Mouse (Mus musculus) stomach, embryonic 14.5 days (tissue): ENCODE measurements around the gene Kmt5a. TPM values are rescaled to one million over a fixed set of nuclear protein-coding genes. Genes with fewer than 3 reads are reported as not detected.
A peak's percentile ranks its signal among the peaks of the same experiment; 100 is the strongest.

Experiments
- ATAC-seq: fragments of 200-750 bp; cut with Nextera tagmentation; 2 replicates; pipeline ENCODE4 v1.8.0; 2017; ENCODE audit warnings: low read depth, moderate TSS enrichment; ENCODE audit not compliant: insufficient number of reproducible peaks, insufficient read depth, low FRiP score
- H3K27ac ChIP-seq: fragments of 300-500 bp; sonication (generic); 2 replicates; pipeline ENCODE4 v1.5.1; 2014; ENCODE audit warnings: mild to moderate bottlenecking, low read length, moderate library complexity, mixed read lengths
- H3K27me3 ChIP-seq: fragments of 300-500 bp; sonication (generic); 2 replicates; pipeline ENCODE4 v1.6.1; 2014; ENCODE audit warnings: low read length, control low read depth, mixed read lengths; ENCODE audit not compliant: control insufficient read depth, insufficient read depth
- H3K36me3 ChIP-seq: fragments of 300-500 bp; sonication (generic); 2 replicates; pipeline ENCODE4 v1.6.1; 2014; ENCODE audit warnings: mild to moderate bottlenecking, control low read depth, low read length, moderate library complexity, mixed read lengths; ENCODE audit not compliant: control insufficient read depth, insufficient read depth
- H3K4me1 ChIP-seq: fragments of 300-500 bp; sonication (generic); 2 replicates; pipeline ENCODE4 v1.6.1; 2014; ENCODE audit warnings: low read length, control low read depth, mixed read lengths; ENCODE audit not compliant: control insufficient read depth, insufficient read depth
- H3K4me2 ChIP-seq: fragments of 300-500 bp; sonication (generic); replicated peaks from 2 replicates; pipeline ENCODE4 v1.6.1; 2014; ENCODE audit warnings: low read depth, low read length, control low read depth
- H3K4me3 ChIP-seq: fragments of 300-500 bp; sonication (generic); 2 replicates; pipeline ENCODE4 v1.5.1; 2014; ENCODE audit warnings: low read depth, low read length, control low read depth
- H3K9ac ChIP-seq: fragments of 300-500 bp; sonication (generic); replicated peaks from 2 replicates; pipeline ENCODE4 v1.6.1; 2014; ENCODE audit warnings: low read depth, mild to moderate bottlenecking, control low read depth, low read length, moderate library complexity, mixed read lengths
- H3K9me3 ChIP-seq: fragments of 300-500 bp; sonication (generic); 2 replicates; pipeline ENCODE4 v1.6.1; 2016; ENCODE audit warnings: low read depth, low read length, control low read depth; ENCODE audit not compliant: control insufficient read depth
- WGBS: fragments of 180-500 bp; shearing (Covaris S2); extraction: QIAGEN DNeasy Blood & Tissue Kit; methylation state at CpG from one replicate; pipeline ENCODE4 v1.1.7; 2014; 5-methylcytosine and 5-hydroxymethylcytosine counted together
- polyA plus RNA-seq: library from polyadenylated mRNA; unstranded; fragments of >200 nt; fragmentation: Nextera tagmentation; extraction: Ambion mirVana; gene quantifications from 2 replicates; pipeline ENCODE4 v1.2.1, GENCODE M21; 2014

The Kmt5a gene
- polyA plus RNA-seq: 52.9 and 59.8 TPM in 2 replicates

DNA sequence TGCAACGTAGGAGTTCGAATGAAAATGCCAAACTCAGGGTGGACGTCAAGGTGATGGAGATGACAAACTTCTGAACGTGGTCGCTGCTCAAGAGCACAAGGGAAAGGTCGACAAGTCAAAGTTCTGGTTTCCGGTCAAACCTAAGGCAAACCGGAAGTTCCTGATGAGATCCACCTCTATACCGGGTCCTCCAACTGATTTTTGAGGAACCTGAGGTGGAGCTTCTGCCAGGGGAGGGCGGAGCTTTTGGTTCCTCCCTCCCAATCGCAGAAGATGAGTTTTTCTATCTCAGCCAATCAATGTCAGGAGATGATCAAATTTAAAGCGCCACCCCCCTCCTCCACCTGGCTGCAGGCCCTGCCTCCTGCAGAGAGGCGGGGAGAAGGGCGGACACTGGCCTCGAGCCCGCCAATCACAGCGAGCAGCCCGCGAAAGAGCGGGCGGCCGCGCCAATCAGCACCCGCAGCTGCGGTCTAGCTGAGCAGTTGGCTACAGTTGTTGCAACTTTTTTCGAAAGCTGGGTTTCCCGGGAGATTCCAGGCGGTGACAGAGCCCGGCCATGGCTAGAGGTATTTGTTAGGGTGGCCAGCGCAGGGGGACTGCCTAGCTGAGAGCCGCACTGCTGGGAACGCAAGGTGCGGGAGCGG is at the start of gene Kmt5a:
Kmt5a (plus strand) TSS at position 484 of the 647 bp plus-strand sequence.
- peak within 1 kb of the TSS; percentile 88 for H3K27ac ChIP-seq
- peak within 1 kb of the TSS; percentile 76 for H3K4me3 ChIP-seq
- peaks cover 2% of the 10 kb centered on the region; the same call in 1 of the 2 replicates for H3K4me1 ChIP-seq
- H3K27me3 ChIP-seq: no peaks in the 10 kb centered on the region
- peak; percentile 98 for ATAC-seq
- peak within 1 kb of the TSS; percentile 96 for H3K4me2 ChIP-seq
- no peaks in the 10 kb centered on the region for H3K9me3 ChIP-seq
- H3K9ac ChIP-seq: peak within 1 kb of the TSS; percentile 61
- H3K36me3 ChIP-seq: no peaks in the 10 kb centered on the region
- WGBS: under 1% methylated on average over 34 of the region's 34 CpGs

DNA sequence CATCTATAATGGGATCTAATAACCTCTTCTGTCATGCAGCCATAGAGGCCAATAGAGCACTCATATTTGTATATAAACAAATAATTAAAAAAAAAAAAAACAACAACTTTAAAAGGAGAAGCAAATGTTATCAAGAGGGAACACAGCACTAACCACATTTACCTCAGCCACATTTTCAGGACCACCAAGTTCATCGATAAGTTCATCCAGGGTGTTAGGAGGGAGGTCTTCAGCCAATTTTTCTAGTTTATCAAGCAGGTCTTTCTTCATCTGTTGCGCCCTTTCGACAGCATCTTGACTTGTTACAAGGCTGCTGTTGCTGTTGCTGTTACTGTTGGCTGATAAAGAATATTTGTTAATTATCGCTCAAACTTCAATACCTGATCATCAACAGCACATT is 47.3 kb upstream of the Kmt5a start:
- H3K4me3 ChIP-seq: no peak overlapping the region

DNA sequence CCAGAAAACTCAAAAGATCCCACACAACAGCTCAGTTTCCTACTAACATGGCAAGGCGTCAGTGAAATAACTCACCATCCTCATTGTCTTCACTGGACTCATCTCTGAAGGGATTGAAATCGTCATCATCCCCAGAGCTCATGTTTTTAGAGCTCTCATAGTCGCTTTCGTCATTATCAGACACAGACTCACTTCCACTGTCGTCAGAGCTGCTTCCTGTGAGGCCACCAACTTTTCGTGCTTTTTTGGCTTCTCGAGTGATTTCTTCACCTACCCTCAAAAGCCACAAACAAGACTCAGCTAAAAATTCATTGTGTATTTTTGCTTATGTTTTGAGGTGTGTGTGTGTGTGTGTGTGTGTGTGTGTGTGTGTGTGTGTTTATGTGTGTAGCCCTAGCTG is 46.0 kb upstream of the Kmt5a start:
- Histone ChIP-seq H3K9ac (no peak overlapping the region), H3K27me3 (no peaks in the 10 kb centered on the region), H3K9me3 (no peaks in the 10 kb centered on the region), H3K27ac (no peak overlapping the region), H3K4me3 (no peak overlapping the region), H3K4me1 (no peaks in the 10 kb centered on the region), H3K36me3 (peaks cover 76% of the 10 kb centered on the region), H3K4me2 (no peak overlapping the region)
- WGBS: 91% methylated on average over 7 of the region's 7 CpGs
- no peak for ATAC-seq

More for the DNA sequence above, 47.3 kb upstream of the Kmt5a start:
- WGBS: 97% methylated on average over 4 of the region's 4 CpGs
- Histone ChIP-seq H3K9ac (no peak overlapping the region), H3K9me3 (no peaks in the 10 kb centered on the region), H3K27ac (no peak overlapping the region), H3K27me3 (no peaks in the 10 kb centered on the region), H3K4me2 (no peak overlapping the region), H3K4me1 (no peaks in the 10 kb centered on the region), H3K36me3 (peaks cover 74% of the 10 kb centered on the region)
- no peak for ATAC-seq

DNA sequence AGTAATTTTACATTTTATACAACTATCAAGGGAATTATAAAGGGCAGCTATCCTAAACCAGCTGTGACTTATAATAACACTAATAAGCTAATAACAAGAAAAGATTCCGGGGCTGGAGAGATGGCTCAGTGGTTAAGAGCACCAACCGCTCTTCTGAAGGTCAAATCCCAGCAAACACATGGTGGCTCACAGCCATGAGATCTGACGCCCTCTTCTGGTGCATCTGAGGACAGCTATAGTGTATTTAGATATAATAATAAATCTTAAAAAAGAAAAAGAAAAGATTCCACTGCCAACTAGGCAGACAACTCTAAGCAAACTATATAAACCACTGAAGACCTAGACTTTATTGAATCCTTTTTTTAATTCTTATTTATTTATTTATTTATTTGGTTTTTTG is 28.9 kb upstream of the Kmt5a start:
- H3K9ac ChIP-seq: no peak overlapping the region
- H3K9me3 ChIP-seq: no peaks in the 10 kb centered on the region
- H3K4me3 ChIP-seq: no peak overlapping the region
- no peaks in the 10 kb centered on the region for H3K27me3 ChIP-seq
- no peak for ATAC-seq
- no peaks in the 10 kb centered on the region for H3K4me1 ChIP-seq
- peaks cover 61% of the 10 kb centered on the region for H3K36me3 ChIP-seq
- H3K27ac ChIP-seq: no peak overlapping the region
- WGBS: 82% methylated on average over 3 of the region's 3 CpGs
- H3K4me2 ChIP-seq: no peak overlapping the region

DNA sequence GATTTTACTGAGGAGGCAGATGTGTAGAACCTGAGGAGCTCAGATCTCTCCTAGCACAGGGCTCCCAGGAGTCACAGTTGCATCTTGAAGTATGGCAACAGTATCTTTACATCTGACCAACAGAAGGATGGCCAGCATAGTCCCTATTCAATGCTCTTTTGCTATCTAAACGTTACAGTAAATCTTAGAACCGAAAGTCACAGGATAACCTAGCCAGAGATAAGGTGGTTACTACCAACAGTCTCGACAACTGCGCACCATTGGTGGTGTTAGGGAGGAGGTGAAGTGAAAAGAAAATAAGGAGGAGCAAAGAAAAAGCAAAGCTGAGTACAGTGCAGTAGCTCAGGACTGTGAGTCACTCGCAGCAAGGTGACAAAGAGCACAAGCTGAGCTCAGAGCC is 27.6 kb upstream of the Kmt5a start:
- WGBS: 90% methylated on average over 5 of the region's 5 CpGs
- Histone ChIP-seq H3K4me2 (no peak overlapping the region), H3K36me3 (peaks cover 49% of the 10 kb centered on the region), H3K9me3 (no peaks in the 10 kb centered on the region), H3K9ac (no peak overlapping the region), H3K4me3 (no peak overlapping the region), H3K27me3 (no peaks in the 10 kb centered on the region), H3K4me1 (no peaks in the 10 kb centered on the region), H3K27ac (no peak overlapping the region)
- no peak for ATAC-seq

DNA sequence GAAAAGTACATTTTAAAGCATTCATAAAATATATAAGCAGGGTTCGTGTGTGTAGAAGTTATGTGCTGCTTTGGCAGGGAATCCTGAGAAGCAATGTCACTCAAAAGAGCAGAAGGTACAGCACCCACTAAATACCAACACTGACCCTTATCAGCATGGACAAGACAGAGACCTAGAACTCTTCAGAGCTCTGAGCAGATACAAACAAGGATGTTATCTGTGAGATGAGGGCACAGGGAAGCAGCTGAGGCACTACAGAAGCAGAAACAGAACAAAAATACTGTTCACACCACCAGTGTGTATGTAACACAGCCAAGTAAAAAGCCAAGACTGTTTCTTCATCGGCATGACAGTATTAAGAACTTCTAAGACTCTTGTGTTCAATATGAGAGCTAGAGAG is 20.8 kb upstream of the Kmt5a start:
- no peaks in the 10 kb centered on the region for H3K4me1 ChIP-seq
- no peak overlapping the region for H3K4me2 ChIP-seq
- H3K27ac ChIP-seq: no peak overlapping the region
- 0 out of 2 replicates have a peak, but pooled peaks cover 2% of the 10 kb centered on the region for H3K36me3 ChIP-seq
- WGBS: 98% methylated on average over 2 of the region's 2 CpGs
- no peak for ATAC-seq
- H3K4me3 ChIP-seq: no peak overlapping the region
- H3K9ac ChIP-seq: no peak overlapping the region
- no peaks in the 10 kb centered on the region for H3K9me3 ChIP-seq
- H3K27me3 ChIP-seq: no peaks in the 10 kb centered on the region

DNA sequence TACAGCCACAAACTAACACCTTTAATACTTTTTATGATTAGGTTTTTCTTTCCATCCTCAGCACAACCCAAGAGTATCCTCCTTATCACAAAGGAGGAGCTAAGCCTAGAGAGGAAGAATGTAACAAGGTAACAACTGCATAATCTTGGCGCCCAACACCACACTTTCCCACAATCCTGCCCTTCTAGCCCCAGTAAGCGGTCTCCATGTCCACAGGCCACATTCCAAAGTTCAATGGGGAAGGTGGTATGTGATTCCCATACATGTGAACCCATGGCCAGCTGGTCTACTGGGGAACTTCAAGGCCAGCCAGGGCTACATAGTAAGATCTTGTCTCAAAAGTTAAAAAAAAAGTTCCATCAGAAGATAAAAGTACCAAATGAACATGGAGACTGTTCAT is 17.9 kb upstream of the Kmt5a start:
- H3K4me3 ChIP-seq: no peak overlapping the region
- H3K4me1 ChIP-seq: 0 out of 2 replicates have a peak, but pooled peaks cover 9% of the 10 kb centered on the region
- no peak overlapping the region for H3K9ac ChIP-seq
- ATAC-seq: no peak
- no peaks in the 10 kb centered on the region for H3K36me3 ChIP-seq
- no peak overlapping the region for H3K4me2 ChIP-seq
- H3K9me3 ChIP-seq: no peaks in the 10 kb centered on the region
- H3K27me3 ChIP-seq: no peaks in the 10 kb centered on the region
- H3K27ac ChIP-seq: no peak overlapping the region
- 89% methylated on average over 2 of the region's 2 CpGs for WGBS

DNA sequence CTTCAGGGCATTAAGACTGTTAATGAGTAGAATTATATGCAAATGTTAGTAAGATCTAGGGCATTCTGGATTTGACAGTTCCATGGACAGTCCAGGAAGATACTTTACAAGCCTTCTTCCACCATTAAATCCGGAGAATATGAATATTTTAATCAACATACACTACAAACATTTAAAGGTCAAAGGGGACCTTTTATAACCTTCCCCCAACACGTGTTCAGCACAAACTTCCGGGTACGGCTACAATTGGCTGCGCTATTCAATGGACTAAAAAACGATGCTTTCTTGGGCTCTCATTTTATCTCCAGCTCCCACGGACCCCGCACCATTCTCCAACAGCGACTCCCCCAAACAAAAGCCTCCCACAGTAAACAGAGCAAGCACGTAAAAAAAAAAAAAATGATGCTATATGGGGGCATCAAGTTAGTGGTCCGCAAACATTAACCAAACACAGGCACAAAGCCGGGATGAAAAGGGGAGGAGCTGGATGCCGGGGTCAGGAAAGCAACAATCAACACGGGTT is 15.5 kb upstream of the Kmt5a start:
- 0 out of 2 replicates have a peak, but pooled peaks cover 9% of the 10 kb centered on the region for H3K4me1 ChIP-seq
- 1% methylated on average over 14 of the region's 14 CpGs for WGBS
- no peak for ATAC-seq

More for the DNA sequence above, 15.5 kb upstream of the Kmt5a start:
- H3K9ac ChIP-seq: peak overlapping the region; percentile 79
- no peaks in the 10 kb centered on the region for H3K9me3 ChIP-seq
- peak overlapping the region; percentile 98 for H3K4me3 ChIP-seq
- no peaks in the 10 kb centered on the region for H3K36me3 ChIP-seq
- no peaks in the 10 kb centered on the region for H3K27me3 ChIP-seq
- H3K27ac ChIP-seq: peak overlapping the region; percentile 74; the same call in 1 of the 2 replicates
- H3K4me2 ChIP-seq: peak overlapping the region; percentile 87
